Mouse (Mus musculus) neural tube, embryonic 14.5 days (tissue): ENCODE measurements around the gene Clic6. TPM values are rescaled to one million over a fixed set of nuclear protein-coding genes. Genes with fewer than 3 reads are reported as not detected.

Experiments used
- ATAC-seq: fragments of 200-750 bp; cut with Nextera tagmentation; 2 replicates; pipeline ENCODE4 v1.8.0; 2017; ENCODE audit warnings: low read depth, mild to moderate bottlenecking, moderate TSS enrichment, moderate library complexity
- H3K27ac ChIP-seq: fragments of 300-500 bp; sonication (generic); 2 replicates; pipeline ENCODE4 v1.5.1; 2014; ENCODE audit warnings: low read depth, mild to moderate bottlenecking, control low read depth, low read length, moderate library complexity, mixed read lengths
- H3K27me3 ChIP-seq: fragments of 300-500 bp; sonication (generic); 2 replicates; pipeline ENCODE4 v1.6.1; 2014; ENCODE audit warnings: low read length; ENCODE audit not compliant: control insufficient read depth, insufficient read depth
- H3K36me3 ChIP-seq: fragments of 300-500 bp; sonication (generic); 2 replicates; pipeline ENCODE4 v1.6.1; 2014; ENCODE audit warnings: low read length, mixed read lengths; ENCODE audit not compliant: control insufficient read depth, insufficient read depth
- H3K4me1 ChIP-seq: fragments of 300-500 bp; sonication (generic); 2 replicates; pipeline ENCODE4 v1.6.1; 2014; ENCODE audit warnings: low read length; ENCODE audit not compliant: control insufficient read depth, insufficient read depth
- H3K4me2 ChIP-seq: fragments of 300-500 bp; sonication (generic); 2 replicates; pipeline ENCODE4 v1.6.1; 2014; ENCODE audit warnings: mild to moderate bottlenecking, low read depth, low read length, control low read depth
- H3K4me3 ChIP-seq: fragments of 300-500 bp; sonication (generic); 2 replicates; pipeline ENCODE4 v1.5.1; 2014; ENCODE audit warnings: low read depth, low read length, control low read depth, mixed read lengths
- H3K9ac ChIP-seq: fragments of 300-500 bp; sonication (generic); replicated peaks from 2 replicates; pipeline ENCODE4 v1.6.1; 2014; ENCODE audit warnings: low read depth, mild to moderate bottlenecking, control low read depth, low read length, mixed read lengths
- H3K9me3 ChIP-seq: fragments of 300-500 bp; sonication (generic); 2 replicates; pipeline ENCODE4 v1.6.1; 2016; ENCODE audit warnings: low read length; ENCODE audit not compliant: control insufficient read depth
- WGBS: fragments of 180-500 bp; shearing (Covaris S2); extraction: QIAGEN DNeasy Blood & Tissue Kit; methylation state at CpG from one replicate; pipeline ENCODE4 v1.1.7; 2014; 5-methylcytosine and 5-hydroxymethylcytosine counted together
- polyA plus RNA-seq: library from polyadenylated mRNA; unstranded; fragments of >200 nt; fragmentation: Nextera tagmentation; extraction: Ambion mirVana; gene quantifications from 2 replicates; pipeline ENCODE4 v1.2.1, GENCODE M21; 2014

The Clic6 gene
- polyA plus RNA-seq, 1 experiment from 2014 or later, result 0.24 TPM

DNA sequence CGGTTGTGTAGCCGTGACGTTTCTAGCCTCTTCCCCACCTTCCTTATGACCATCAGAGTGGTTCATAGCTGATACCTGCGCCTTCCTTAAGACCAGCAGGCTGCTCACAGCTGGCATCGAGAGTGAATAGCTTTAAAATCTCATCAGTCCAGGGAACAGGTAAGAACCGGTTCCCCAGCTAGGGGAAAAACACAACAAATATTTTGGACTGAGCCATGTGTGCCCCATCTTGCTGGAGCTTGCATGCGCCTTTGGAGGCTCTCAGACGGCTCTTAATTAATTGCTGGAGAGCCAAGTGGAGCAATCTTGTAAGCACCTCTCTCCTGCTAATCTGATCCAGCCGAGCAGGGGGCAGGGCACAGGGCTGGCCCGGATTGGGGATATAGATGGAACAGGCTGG is 95.4 kb downstream of the Clic6 start:
- Histone ChIP-seq H3K4me1 (no peaks in the 10 kb centered on the region), H3K27ac (no peak overlapping the region), H3K27me3 (no peaks in the 10 kb centered on the region), H3K4me2 (no peak overlapping the region), H3K36me3 (no peaks in the 10 kb centered on the region), H3K9me3 (no peaks in the 10 kb centered on the region), H3K9ac (no peak overlapping the region), H3K4me3 (no peak overlapping the region)
- ATAC-seq, result no peak
- WGBS, result 90% methylated on average over 10 of the region's 10 CpGs

DNA sequence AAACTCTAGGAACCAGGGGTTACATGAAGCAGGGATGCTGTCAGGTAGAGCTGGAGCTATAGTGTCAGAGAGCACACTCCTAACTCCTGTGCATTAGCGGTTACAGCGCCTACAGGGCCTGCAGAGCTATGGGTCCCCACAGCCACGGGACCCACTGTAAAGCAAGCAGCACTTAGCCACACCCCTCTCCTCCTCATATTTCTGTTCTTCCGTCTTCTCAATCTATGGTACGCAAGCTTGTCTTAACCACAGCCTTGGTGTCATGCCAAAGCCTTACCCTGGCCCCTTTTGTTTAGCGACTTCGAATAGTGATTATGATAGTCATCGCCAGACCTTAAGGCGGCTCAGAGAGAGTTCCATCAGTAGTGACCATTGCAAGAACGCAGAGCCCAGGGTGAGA is 96.2 kb downstream of the Clic6 start:
- H3K9me3 ChIP-seq, result no peaks in the 10 kb centered on the region
- no peaks in the 10 kb centered on the region for H3K27me3 ChIP-seq
- H3K4me3 ChIP-seq, result no peak overlapping the region
- no peak for ATAC-seq
- no peaks in the 10 kb centered on the region for H3K4me1 ChIP-seq
- H3K36me3 ChIP-seq, result no peaks in the 10 kb centered on the region
- 86% methylated on average over 10 of the region's 10 CpGs for WGBS
- no peak overlapping the region for H3K9ac ChIP-seq
- H3K27ac ChIP-seq, result no peak overlapping the region
- H3K4me2 ChIP-seq, result no peak overlapping the region

DNA sequence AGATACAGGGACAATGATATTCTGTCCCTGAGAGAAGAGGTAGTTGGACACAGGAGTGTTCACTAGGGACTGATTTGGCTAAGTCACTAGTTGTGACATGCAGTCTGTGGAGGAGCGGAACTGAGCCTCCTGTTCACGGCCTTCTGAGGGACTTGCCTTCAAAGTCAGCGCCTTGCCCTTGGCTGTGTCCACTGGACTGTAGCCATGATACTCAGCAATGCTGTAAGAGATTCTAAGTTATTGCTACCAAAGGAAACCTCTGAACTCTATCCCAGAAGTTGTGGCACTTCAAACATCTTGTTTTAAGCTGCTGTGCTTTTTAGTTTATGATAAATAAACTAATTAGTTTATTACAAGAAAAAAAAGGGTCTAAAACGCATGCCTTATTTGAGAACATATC is 102.3 kb downstream of the Clic6 start:
- Histone ChIP-seq H3K27me3 (no peaks in the 10 kb centered on the region), H3K27ac (no peak overlapping the region), H3K4me3 (no peak overlapping the region), H3K36me3 (no peaks in the 10 kb centered on the region), H3K9ac (no peak overlapping the region), H3K9me3 (no peaks in the 10 kb centered on the region), H3K4me1 (no peaks in the 10 kb centered on the region), H3K4me2 (no peak overlapping the region)
- ATAC-seq, result no peak
- WGBS, result 93% methylated on average over 4 of the region's 4 CpGs

Other genes with a start within 250 kb of the Clic6 start
- gene Kcne2, start 193.3 kb upstream of the Clic6 start, polyA plus RNA-seq, result 0.15 and 0.24 TPM in 2 replicates
- gene Smim11, start 184.4 kb upstream of the Clic6 start, polyA plus RNA-seq, result 58.0 and 62.9 TPM in 2 replicates
- not detected in 2 replicates for gene Fam243, start 164.3 kb upstream of the Clic6 start, polyA plus RNA-seq
- gene Kcne1, start 126.3 kb upstream of the Clic6 start, polyA plus RNA-seq, result 0.32 and 0.37 TPM in 2 replicates
- gene Rcan1, start 14.9 kb upstream of the Clic6 start, polyA plus RNA-seq, result 70.6 and 76.7 TPM in 2 replicates